Mouse (Mus musculus) cortical plate, adult 2 months (tissue): ENCODE measurements around the gene Kif6. TPM values are rescaled to one million over a fixed set of nuclear protein-coding genes. Genes with fewer than 3 reads are reported as not detected.
A peak's percentile ranks its signal among the peaks of the same experiment; 100 is the strongest.

Experiments
- H3K27ac ChIP-seq: fragments of 200-500 bp; 2 replicates; pipeline ENCODE4 v1.5.1; 2012; ENCODE audit warnings: low read length, control low read depth, inconsistent platforms; ENCODE audit not compliant: insufficient read depth
- H3K4me1 ChIP-seq: fragments of 200-500 bp; 2 replicates; pipeline ENCODE4 v1.6.1; 2011; ENCODE audit warnings: low read length; ENCODE audit not compliant: control insufficient read depth, insufficient read depth
- H3K4me3 ChIP-seq: fragments of 200-500 bp; 2 replicates; pipeline ENCODE4 v1.5.1; 2011; ENCODE audit warnings: mild to moderate bottlenecking, low read length, control low read depth; ENCODE audit not compliant: insufficient read depth
- CTCF ChIP-seq: fragments of 200-500 bp; IDR thresholded peaks from 2 replicates; pipeline ENCODE4 v1.5.1; 2011; ENCODE audit warnings: mild to moderate bottlenecking, control low read depth, low read length; ENCODE audit not compliant: insufficient read depth; ENCODE audit errors: extremely low read depth
- POLR2A ChIP-seq: fragments of 200-500 bp; IDR thresholded peaks from 2 replicates; pipeline ENCODE4 v1.6.1; 2011; ENCODE audit warnings: mild to moderate bottlenecking, low read length, control low read depth; ENCODE audit not compliant: insufficient read depth; ENCODE audit errors: extremely low read depth
- polyA plus RNA-seq: library from polyadenylated mRNA; depleted of rRNA; stranded (reverse); fragments of >200 nt; gene quantifications from 2 replicates; pipeline ENCODE4 v1.2.3, GENCODE M21; 2012

Gene Kif6
- polyA plus RNA-seq, 1 experiment = 1.9 TPM

DNA sequence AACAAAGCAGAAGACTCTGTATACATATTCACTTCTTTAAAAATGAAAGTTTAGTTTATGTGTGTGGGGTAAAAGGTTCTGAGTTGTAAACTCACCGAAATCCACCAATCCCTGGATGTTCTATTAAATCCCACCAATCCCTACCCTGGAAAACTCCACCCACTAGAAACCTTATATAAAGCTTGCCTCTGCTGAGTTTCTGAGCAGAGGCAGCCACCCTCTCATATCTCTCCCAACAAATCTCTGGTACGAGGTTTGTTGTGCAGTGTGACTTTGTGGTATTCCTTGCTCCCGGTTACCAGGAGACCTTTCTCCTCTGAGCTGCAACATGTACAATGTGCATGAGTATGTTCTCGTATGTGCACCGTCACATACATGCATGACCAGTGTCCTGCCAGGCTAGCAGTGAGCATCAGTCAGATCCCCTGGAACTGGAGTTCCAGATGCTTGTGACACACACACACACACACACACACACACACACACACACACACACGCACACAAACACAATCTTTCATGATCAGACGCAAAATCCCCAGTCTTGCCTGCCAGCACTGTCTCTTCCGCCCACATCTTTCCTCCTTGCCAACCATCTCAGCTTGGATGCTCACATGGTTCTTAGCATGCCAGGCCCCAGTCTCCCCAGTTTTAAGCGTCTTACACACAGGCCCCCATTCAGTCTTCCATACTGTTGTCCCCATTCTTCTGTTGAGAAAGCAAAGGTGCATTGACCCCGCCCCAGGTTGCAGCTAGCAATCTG is 245.3 kb downstream of the Kif6 start:
- TF ChIP-seq CTCF (no peak), POLR2A (no peak)
- peaks cover 7% of the 10 kb centered on the region for H3K4me1 ChIP-seq
- H3K27ac ChIP-seq = no peak overlapping the region
- no peak overlapping the region for H3K4me3 ChIP-seq

DNA sequence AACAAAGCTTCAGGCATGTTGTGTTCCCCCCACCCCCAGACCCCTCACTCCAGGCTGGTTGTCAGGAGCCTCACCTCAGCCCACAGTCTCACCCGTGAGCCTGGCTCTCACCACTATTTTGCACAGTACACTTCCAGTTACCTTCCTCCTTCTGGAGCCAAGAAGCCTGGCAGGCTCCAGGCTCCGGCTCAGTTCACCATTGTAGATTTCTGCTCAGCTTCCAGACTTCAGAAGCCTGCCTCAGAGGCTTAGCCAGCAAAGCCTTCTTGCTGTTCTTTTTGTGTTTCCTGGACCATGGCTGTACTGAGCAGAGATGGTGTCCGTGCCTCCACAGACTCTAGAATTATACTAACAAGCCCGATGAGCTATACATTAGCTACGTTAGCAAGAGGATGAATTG is 248.7 kb downstream of the Kif6 start:
- Histone ChIP-seq H3K4me1 (peaks cover 7% of the 10 kb centered on the region), H3K4me3 (no peak overlapping the region), H3K27ac (no peak overlapping the region)
- no peak for TF ChIP-seq POLR2A
- TF ChIP-seq CTCF = no peak

DNA sequence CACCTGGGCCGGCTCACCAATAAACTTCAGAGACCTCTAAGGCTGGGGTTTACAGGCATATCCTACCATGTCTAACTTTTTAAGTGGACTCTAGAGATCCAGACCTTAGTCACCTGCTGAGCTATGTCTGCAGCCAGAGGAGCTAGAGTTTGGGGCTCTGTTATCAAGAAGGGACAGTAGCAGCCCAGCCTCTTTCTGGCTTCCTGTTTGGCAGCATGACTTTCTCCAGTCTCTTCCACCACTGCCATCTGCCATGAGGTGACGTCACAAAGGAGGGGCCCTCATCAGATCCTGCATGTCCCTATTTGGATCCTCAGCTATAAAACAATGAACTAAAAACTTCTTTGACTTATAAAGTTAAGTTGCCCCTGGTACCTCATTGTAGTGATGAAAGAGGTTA is 250.7 kb downstream of the Kif6 start:
- Histone ChIP-seq H3K4me1 (peaks cover 4% of the 10 kb centered on the region; the same call in 1 of the 2 replicates), H3K27ac (no peak overlapping the region), H3K4me3 (no peak overlapping the region)
- TF ChIP-seq POLR2A (no peak), CTCF (no peak)

DNA sequence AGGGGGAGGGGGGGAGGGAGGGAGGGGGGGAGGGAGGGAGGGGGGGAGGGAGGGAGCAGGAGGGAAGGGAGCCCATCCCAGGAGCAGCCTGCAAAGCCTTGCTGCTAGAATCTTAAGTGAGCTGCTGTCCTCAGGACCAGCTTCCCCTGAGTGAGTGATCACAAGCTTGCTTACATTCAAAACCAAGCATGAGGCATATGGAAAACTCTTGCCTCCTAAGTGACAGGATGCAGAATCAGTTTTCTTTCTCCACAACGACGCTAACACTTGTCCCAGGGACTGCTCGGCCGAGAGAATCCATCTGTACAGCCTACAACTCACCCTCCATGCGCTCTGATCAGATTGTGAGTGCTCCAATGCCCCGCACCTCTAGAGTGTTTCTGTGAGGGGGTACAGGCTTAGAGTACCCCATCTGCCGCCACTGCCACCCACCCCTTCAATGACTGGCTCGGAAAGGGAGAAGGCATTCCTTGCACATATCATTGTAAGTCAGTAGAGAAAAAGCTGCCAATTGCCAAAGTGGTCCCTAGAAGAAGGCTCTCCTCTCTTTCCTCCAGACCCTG is 251.8 kb downstream of the Kif6 start:
- Histone ChIP-seq H3K4me1 (peaks cover 2% of the 10 kb centered on the region; the same call in 1 of the 2 replicates), H3K4me3 (no peak overlapping the region), H3K27ac (no peak overlapping the region)
- TF ChIP-seq CTCF = no peak
- TF ChIP-seq POLR2A = no peak

DNA sequence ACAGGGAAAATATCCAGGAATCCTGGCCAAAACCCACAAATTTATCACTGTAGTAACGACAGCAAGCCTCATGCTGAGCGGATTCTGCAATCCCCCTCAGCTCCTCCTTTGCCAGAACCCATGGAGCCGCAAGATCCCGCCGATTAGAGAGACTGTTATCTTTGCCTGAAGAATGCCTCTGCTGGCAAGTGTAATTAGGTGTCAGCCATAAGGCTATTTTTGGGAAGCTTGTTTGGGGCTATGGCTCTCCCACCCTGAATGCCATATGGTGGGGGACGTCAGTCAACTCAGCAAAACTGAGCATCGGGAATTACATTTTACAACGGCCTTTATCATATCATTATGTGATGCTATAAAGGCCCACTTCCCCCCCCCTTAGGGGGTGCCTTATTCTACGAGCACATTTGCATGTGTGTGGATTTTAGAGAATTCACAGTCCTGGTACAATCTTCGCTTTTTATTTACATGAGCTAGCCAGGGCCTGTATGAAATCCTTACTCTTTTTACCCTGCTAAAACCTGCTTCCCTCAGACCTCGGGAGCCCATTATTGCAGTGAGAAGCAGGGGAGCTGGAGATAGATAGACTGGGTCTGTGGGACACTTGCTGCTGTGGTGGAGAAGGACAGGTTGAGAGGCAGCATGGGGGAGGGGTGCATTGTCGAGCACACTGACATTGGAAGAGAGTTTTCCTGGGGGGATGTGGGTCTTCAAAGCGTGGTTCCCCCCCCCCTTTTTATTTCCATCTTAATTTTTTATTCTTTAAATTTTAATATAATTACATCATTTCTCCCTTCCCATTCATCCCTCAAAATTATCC is 252.6 kb downstream of the Kif6 start:
- TF ChIP-seq POLR2A (no peak), CTCF (no peak)
- no peak overlapping the region for H3K4me3 ChIP-seq
- peaks cover 2% of the 10 kb centered on the region; the same call in 1 of the 2 replicates for H3K4me1 ChIP-seq
- no peak overlapping the region for H3K27ac ChIP-seq

DNA sequence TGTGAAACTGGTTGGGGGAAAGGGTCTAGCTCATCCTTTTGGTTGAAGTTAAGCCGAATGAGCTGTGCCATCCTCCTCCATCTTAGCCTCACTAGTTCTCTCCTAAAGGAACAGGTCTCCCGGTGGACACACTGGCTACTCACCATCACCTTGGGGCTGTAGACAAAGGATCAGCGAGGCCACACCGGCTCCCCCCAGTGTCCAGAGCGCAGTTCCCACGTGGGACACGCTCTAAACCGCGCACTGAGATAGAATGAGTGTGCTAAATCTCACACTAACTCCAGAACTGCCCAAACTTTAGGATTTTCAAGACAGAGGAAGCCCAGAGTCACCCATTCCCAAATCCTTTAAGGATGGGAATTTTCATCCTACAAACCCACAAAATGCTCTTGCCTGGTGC is 254.3 kb downstream of the Kif6 start:
- no peak overlapping the region for H3K4me3 ChIP-seq
- peaks cover under 1% of the 10 kb centered on the region; the same call in 1 of the 2 replicates for H3K4me1 ChIP-seq
- no peak overlapping the region for H3K27ac ChIP-seq
- TF ChIP-seq CTCF = no peak
- no peak for TF ChIP-seq POLR2A

DNA sequence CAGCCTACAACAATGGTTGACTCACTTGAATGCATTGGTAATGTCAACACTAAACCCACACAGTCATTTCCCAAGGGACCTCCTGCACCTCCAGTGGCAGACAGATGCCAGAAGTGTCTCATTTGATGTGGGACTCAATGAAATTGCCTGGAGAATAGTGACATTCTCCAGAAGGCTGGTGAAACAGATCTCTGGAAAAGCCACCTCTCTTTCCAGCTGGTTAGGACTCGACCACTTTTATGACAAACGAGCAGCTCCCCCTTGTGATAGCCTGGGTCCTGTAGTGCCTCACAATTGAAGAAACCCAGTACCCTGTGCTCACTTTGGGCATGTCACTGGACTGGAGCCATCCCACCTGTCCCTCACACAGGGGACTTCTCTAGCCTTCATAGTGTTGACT is 257.4 kb downstream of the Kif6 start:
- H3K4me3 ChIP-seq = no peak overlapping the region
- no peak overlapping the region for H3K27ac ChIP-seq
- H3K4me1 ChIP-seq = no peaks in the 10 kb centered on the region
- TF ChIP-seq CTCF = peak; percentile 49
- no peak for TF ChIP-seq POLR2A

DNA sequence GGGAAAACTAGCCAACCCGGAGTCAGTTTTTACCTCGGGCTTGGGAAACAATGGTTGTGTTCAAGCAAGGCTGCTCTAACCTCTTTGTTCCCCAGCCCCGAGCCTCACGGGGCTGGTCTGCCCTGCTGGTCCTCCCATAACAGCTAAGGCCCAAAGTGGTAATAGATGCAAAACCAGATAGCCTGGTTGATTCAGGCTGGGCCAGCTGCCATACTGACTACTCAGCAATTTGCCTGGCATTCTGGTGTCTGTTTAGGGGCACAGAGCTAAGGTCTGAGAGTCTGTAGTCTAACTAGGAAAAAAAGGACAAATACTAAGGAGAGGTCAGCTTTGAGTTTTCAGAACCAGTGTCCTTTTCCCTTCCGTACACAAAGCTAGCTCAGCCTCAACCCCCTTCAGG is 259.8 kb downstream of the Kif6 start:
- H3K4me1 ChIP-seq = no peaks in the 10 kb centered on the region
- no peak overlapping the region for H3K27ac ChIP-seq
- no peak overlapping the region for H3K4me3 ChIP-seq
- TF ChIP-seq CTCF (no peak), POLR2A (no peak)

DNA sequence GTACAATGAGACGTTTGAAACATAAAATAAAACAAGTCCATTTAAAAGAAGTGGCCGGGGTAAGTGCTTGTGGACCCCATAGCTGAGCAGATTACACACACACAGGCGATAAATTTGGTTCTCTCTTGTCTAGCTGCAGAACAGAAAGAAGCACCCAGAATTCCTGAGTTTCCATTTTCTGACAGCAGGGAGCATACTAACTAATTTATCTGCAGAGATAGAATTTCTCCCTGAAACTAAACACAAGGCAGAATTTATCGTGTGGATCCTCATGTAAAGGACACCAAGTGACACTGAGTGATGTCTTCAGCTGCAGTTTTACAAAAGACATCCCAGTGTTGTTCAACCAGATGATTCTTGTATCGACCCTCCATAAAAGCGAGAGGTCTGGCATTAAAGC is 260.5 kb downstream of the Kif6 start:
- Histone ChIP-seq H3K4me3 (no peak overlapping the region), H3K4me1 (no peaks in the 10 kb centered on the region), H3K27ac (no peak overlapping the region)
- TF ChIP-seq CTCF (no peak), POLR2A (no peak)
